Mouse (Mus musculus) embryonic facial prominence, embryonic 11.5 days (tissue): ENCODE results near the gene Card10. TPM values are rescaled to one million over a fixed set of nuclear protein-coding genes. Genes with fewer than 3 reads are reported as not detected.

Experiments used
- ATAC-seq: fragments of 200-750 bp; cut with Nextera tagmentation; replicated peaks from 2 replicates; pipeline ENCODE4 v1.8.0; 2017; ENCODE audit warnings: low read depth; ENCODE audit not compliant: insufficient number of reproducible peaks, low FRiP score, low TSS enrichment
- DNase-seq: peaks from one replicate; pipeline ENCODE4 v3.0.0-alpha.2; 2015; ENCODE audit warnings: low spot score
- H3K27ac ChIP-seq: fragments of 300-500 bp; sonication (generic); replicated peaks from 2 replicates; pipeline ENCODE4 v1.5.1; 2014; ENCODE audit warnings: mild to moderate bottlenecking, low read depth, low read length, control low read depth
- H3K27me3 ChIP-seq: fragments of 300-500 bp; sonication (generic); 2 replicates; pipeline ENCODE4 v1.6.1; 2014; ENCODE audit warnings: mild to moderate bottlenecking, low read length, moderate library complexity, mixed read lengths; ENCODE audit not compliant: control insufficient read depth, insufficient read depth
- H3K36me3 ChIP-seq: fragments of 300-500 bp; sonication (generic); replicated peaks from 2 replicates; pipeline ENCODE4 v1.6.1; 2014; ENCODE audit warnings: low read depth, mild to moderate bottlenecking, low read length, moderate library complexity, mixed read lengths; ENCODE audit not compliant: control insufficient read depth, insufficient read depth
- H3K4me1 ChIP-seq: fragments of 300-500 bp; sonication (generic); 2 replicates; pipeline ENCODE4 v1.6.1; 2014; ENCODE audit warnings: low read length, mixed read lengths; ENCODE audit not compliant: control insufficient read depth, insufficient read depth
- H3K4me2 ChIP-seq: fragments of 300-500 bp; sonication (generic); 2 replicates; pipeline ENCODE4 v1.6.1; 2014; ENCODE audit warnings: low read depth, mild to moderate bottlenecking, control low read depth, low read length, moderate library complexity
- H3K4me3 ChIP-seq: fragments of 300-500 bp; sonication (generic); 2 replicates; pipeline ENCODE4 v1.5.1; 2014; ENCODE audit warnings: low read depth, low read length, control low read depth
- H3K9ac ChIP-seq: fragments of 300-500 bp; sonication (generic); replicated peaks from 2 replicates; pipeline ENCODE4 v1.6.1; 2014; ENCODE audit warnings: mild to moderate bottlenecking, control low read depth, low read length
- H3K9me3 ChIP-seq: fragments of 300-500 bp; sonication (generic); replicated peaks from 2 replicates; pipeline ENCODE4 v1.6.1; 2016; ENCODE audit warnings: mild to moderate bottlenecking, low read length, inconsistent platforms, mixed read lengths; ENCODE audit not compliant: control insufficient read depth
- WGBS: fragments of 180-500 bp; shearing (Covaris S2); extraction: QIAGEN DNeasy Blood & Tissue Kit; methylation state at CpG from one replicate; pipeline ENCODE4 v1.1.7; 2014; 5-methylcytosine and 5-hydroxymethylcytosine counted together
- polyA plus RNA-seq: library from polyadenylated mRNA; unstranded; fragments of >200 nt; fragmentation: Nextera tagmentation; extraction: Ambion mirVana; gene quantifications from 2 replicates; pipeline ENCODE4 v1.2.1, GENCODE M21; 2014

Card10 gene
- polyA plus RNA-seq, 1 experiment from 2014 or later, result 1.8 TPM

- Histone ChIP-seq H3K9ac (no peak overlapping the region), H3K36me3 (no peaks in the 10 kb centered on the region), H3K9me3 (no peaks in the 10 kb centered on the region), H3K27ac (no peak overlapping the region), H3K4me2 (no peak overlapping the region), H3K4me3 (no peak overlapping the region), H3K27me3 (no peaks in the 10 kb centered on the region), H3K4me1 (no peaks in the 10 kb centered on the region)
- ATAC-seq, result no peak
- WGBS, result 31% methylated on average over 4 of the region's 4 CpGs
- DNase-seq, result no peak
Observed at GRCm38 (mm10) chr15:78790451-78790850, 12.4 kb downstream of the Card10 start.

DNA sequence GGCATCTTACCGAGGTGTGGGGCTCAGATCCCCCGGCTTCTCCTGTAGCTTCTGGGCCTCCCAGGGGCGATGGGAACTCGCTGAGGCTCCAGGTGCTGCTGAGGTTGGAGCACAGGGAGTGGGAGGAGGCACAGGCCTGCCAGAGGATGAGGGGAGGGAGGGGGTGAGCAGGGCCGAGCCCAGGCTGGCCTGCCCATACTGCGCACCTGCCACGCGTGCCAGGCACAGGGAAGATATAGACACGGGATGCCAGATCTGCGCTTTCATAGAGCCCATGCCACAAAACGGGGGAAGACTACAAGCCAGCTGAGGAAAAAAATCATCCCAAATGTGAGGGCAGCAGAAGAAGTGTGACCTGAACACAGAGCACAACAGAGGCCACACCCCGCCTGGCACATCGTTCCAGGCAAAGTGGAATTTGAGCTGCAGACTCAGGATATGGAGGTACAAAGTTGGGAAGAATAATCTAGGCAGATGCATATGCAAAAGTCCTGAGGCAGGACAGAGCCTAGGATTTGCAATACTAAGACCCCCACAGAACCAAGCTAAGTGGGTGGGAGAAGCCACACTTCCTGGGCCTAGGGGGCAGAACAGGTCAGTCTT lies 13.0 kb downstream of the Card10 start:
- H3K36me3 ChIP-seq, result no peaks in the 10 kb centered on the region
- DNase-seq, result no peak
- no peaks in the 10 kb centered on the region for H3K9me3 ChIP-seq
- no peak for ATAC-seq
- H3K4me1 ChIP-seq, result no peaks in the 10 kb centered on the region
- H3K4me2 ChIP-seq, result no peak overlapping the region
- H3K9ac ChIP-seq, result no peak overlapping the region
- H3K27me3 ChIP-seq, result no peaks in the 10 kb centered on the region
- H3K27ac ChIP-seq, result no peak overlapping the region
- H3K4me3 ChIP-seq, result no peak overlapping the region
- WGBS, result 84% methylated on average over 13 of the region's 13 CpGs

DNA sequence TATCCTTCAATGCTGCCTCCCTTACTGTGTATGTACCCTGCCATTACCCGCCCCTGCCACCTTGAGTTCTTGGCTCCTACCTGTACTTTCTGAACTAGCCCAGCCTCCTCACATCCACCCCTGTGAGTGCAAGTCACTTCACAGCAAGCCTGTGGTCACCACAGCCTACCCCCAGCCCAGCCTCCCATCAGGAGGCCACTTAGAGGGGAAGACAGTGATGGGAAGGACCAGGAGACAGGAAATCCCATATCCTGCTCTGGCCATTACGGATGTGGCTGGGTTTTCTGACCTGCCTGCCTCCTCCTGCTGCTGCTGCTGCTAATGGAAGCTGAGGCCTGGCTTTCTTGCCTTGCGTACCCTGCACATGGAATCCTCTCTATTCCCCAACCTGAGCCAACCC lies 14.8 kb downstream of the Card10 start:
- WGBS, result 72% methylated on average over 3 of the region's 3 CpGs
- H3K9ac ChIP-seq, result no peak overlapping the region

DNA sequence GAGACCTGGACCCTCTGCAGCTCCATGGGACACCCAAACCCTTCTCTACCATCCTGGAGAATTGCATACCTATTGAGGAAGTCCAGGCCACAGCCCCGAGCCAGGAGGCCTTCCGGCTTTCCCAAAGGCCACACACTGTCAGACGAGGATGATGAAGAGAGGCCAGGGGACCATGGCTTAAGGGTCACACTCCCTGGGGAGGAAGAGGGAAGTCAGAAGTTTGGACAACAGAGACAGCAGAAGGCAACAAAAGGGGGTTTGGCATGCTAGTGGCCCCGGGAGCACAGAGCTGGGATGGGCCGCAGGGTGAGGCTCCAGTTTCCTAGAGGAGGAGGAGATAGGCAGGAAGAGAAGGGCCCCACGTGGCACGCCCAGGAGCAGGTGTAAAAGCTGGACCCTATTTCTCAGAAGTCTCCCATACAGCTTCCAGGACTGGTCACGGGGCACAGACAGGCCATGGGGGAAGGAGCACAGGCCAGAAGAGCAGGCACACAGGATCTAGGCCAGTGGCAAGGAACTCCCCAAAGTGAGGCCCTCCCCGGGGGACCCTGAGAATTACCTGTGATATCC lies 15.5 kb downstream of the Card10 start:
- H3K9ac ChIP-seq, result no peak overlapping the region
- H3K4me2 ChIP-seq, result no peak overlapping the region
- H3K36me3 ChIP-seq, result no peaks in the 10 kb centered on the region
- 61% methylated on average over 9 of the region's 9 CpGs for WGBS
- no peak for DNase-seq
- no peak overlapping the region for H3K4me3 ChIP-seq
- peak overlapping the region; percentile 35; the same call in 1 of the 2 replicates for H3K27ac ChIP-seq
- no peak for ATAC-seq
- H3K27me3 ChIP-seq, result no peaks in the 10 kb centered on the region
- no peaks in the 10 kb centered on the region for H3K9me3 ChIP-seq
- H3K4me1 ChIP-seq, result no peaks in the 10 kb centered on the region

More for the DNA sequence above, 14.8 kb downstream of the Card10 start:
- no peak for DNase-seq
- no peak for ATAC-seq
- H3K4me3 ChIP-seq, result no peak overlapping the region
- no peaks in the 10 kb centered on the region for H3K27me3 ChIP-seq
- no peak overlapping the region for H3K27ac ChIP-seq
- no peak overlapping the region for H3K4me2 ChIP-seq
- H3K36me3 ChIP-seq, result no peaks in the 10 kb centered on the region
- no peaks in the 10 kb centered on the region for H3K9me3 ChIP-seq
- H3K4me1 ChIP-seq, result no peaks in the 10 kb centered on the region

- ATAC-seq (no peak), DNase-seq (no peak)
- WGBS, result 73% methylated on average over 9 of the region's 9 CpGs
Observed at GRCm38 (mm10) chr15:78786411-78786818, 16.4 kb downstream of the Card10 start.

GRCm38 (mm10) chr15:78785961-78786360 lies 16.9 kb downstream of the Card10 start:
- H3K4me2 ChIP-seq, result no peak overlapping the region
- no peak overlapping the region for H3K4me3 ChIP-seq
- no peaks in the 10 kb centered on the region for H3K36me3 ChIP-seq
- no peak overlapping the region for H3K27ac ChIP-seq
- no peak overlapping the region for H3K9ac ChIP-seq
- 23% methylated on average over 7 of the region's 7 CpGs for WGBS
- DNase-seq (no peak), ATAC-seq (no peak)
- no peaks in the 10 kb centered on the region for H3K4me1 ChIP-seq
- no peaks in the 10 kb centered on the region for H3K9me3 ChIP-seq
- H3K27me3 ChIP-seq, result no peaks in the 10 kb centered on the region

More at GRCm38 (mm10) chr15:78786411-78786818, 16.4 kb downstream of the Card10 start:
- Histone ChIP-seq H3K9me3 (no peaks in the 10 kb centered on the region), H3K4me1 (no peaks in the 10 kb centered on the region), H3K36me3 (no peaks in the 10 kb centered on the region), H3K27me3 (no peaks in the 10 kb centered on the region), H3K4me3 (no peak overlapping the region), H3K9ac (no peak overlapping the region), H3K4me2 (no peak overlapping the region), H3K27ac (no peak overlapping the region)

GRCm38 (mm10) chr15:78785258-78785657 lies 17.6 kb downstream of the Card10 start:
- Histone ChIP-seq H3K9ac (no peak overlapping the region), H3K4me3 (no peak overlapping the region), H3K9me3 (no peaks in the 10 kb centered on the region), H3K4me2 (no peak overlapping the region), H3K36me3 (no peaks in the 10 kb centered on the region), H3K27me3 (no peaks in the 10 kb centered on the region), H3K4me1 (no peaks in the 10 kb centered on the region), H3K27ac (no peak overlapping the region)
- WGBS, result 93% methylated on average over 7 of the region's 7 CpGs
- DNase-seq, result no peak
- ATAC-seq, result no peak

DNA sequence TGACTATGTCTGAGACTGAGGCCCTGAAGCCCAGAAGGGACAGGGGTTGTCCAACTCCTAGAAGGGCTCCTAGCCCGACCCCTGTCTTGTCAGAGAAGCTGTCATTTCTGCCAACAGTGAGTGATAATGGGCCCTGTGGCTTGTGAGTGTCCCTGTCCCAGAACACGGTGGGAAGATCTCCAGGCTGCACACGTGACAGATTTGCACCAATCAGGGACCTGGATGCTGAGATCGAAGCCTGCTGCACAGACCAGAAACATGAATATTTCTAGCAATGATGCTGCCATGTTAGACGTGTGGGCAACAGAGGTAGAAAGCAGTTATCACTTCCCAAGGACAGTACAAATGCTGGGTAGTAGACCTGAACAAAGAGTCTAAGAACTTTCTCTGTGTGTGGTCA lies 18.3 kb downstream of the Card10 start:
- Histone ChIP-seq H3K4me2 (no peak overlapping the region), H3K27me3 (no peaks in the 10 kb centered on the region), H3K9ac (no peak overlapping the region), H3K27ac (no peak overlapping the region), H3K9me3 (no peaks in the 10 kb centered on the region), H3K4me3 (no peak overlapping the region), H3K4me1 (no peaks in the 10 kb centered on the region), H3K36me3 (no peaks in the 10 kb centered on the region)
- ATAC-seq (no peak), DNase-seq (no peak)
- 72% methylated on average over 5 of the region's 5 CpGs for WGBS
